Mouse (Mus musculus): ENCODE data around the gene Zic2. TPM values are rescaled to one million over a fixed set of nuclear protein-coding genes. Genes with fewer than 3 reads are reported as not detected.

Zic2 gene
- polyA plus RNA-seq (2012; rRNA removed): 20.4 and 34.3 TPM in 2 replicates

DNA sequence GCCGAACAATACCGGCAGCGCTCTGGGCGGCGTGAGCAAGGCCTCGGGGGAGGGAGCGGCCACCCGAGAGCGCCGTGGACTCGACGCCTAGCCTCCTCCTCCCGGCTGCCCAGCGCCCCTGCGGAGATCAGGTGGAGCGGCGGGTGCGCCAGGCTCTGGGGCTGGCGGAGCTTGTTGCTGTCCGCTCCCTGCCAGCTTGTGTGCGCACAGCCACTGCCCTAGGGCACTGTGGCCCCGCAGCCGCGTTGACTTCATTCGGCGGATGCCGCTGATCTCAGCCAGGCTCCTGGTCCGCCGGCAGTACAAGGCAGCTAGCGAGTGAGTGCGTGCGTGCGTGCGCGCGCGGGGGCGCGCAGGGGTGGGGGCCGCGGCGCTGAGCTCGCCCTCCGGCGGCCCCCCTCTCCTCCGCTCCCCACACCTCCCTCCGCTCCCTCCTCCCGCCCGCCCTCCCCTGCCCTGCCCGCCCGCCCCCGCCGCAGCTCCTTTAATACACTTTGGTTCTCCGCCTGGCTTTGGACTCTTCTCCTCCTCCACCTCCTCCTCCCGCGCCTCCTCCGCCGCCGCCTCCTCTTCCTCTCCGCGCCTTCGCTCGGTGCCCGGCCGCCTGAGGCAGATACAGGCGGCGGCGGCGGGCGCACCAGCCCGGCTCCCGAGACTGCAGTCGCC lies at the start of gene Zic2:
Gene Zic2, plus strand, starts transcription at position 545 of the 666 bp plus-strand sequence.

DNA sequence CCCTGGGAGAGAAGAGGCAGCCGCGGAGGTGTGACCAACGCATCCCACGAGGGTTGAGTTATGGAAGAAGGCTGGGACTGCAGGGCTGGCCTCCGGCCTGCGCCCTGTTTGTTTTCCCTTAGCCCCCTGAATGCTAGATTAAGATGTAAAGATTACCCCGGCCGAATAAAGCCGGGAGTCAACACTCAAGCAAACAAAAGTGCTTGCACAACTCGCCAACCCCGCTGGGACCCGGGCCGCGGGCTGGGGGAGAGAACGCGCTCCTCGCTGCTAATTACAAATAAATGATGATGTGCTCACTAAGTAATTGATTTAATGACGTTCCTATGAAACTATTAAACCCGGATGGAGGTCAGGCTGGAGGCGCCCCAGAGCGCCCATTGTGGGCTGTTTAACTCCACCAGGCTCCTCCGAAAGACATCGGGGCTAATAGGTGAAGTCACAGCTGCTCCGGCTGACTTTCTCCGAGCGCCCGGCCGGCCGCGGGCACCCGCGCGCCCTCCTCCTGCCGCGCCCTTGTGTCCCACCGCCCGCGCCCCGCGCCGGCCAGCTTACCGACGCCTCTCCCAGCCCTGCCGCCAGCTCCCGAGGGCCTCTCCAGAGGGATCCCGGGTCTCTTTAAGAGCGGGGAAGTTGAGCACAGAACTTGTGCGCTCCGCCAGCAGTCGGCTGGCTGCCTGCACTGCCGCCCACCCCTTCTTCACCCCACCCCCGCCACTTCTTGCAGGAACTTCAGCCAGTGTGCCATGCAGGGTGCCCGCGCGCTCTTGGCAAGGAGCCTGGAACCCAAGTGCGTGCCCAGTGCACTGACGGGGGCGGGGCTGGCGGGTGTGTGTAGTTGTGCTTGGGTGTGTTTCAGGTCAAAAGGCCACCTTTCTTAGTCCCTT lies 24.5 kb upstream of the Zic2 start, which contains the start of gene Gm5089:
Gene Gm5089, minus strand, starts transcription at position 620 of the 887 bp plus-strand sequence.

DNA sequence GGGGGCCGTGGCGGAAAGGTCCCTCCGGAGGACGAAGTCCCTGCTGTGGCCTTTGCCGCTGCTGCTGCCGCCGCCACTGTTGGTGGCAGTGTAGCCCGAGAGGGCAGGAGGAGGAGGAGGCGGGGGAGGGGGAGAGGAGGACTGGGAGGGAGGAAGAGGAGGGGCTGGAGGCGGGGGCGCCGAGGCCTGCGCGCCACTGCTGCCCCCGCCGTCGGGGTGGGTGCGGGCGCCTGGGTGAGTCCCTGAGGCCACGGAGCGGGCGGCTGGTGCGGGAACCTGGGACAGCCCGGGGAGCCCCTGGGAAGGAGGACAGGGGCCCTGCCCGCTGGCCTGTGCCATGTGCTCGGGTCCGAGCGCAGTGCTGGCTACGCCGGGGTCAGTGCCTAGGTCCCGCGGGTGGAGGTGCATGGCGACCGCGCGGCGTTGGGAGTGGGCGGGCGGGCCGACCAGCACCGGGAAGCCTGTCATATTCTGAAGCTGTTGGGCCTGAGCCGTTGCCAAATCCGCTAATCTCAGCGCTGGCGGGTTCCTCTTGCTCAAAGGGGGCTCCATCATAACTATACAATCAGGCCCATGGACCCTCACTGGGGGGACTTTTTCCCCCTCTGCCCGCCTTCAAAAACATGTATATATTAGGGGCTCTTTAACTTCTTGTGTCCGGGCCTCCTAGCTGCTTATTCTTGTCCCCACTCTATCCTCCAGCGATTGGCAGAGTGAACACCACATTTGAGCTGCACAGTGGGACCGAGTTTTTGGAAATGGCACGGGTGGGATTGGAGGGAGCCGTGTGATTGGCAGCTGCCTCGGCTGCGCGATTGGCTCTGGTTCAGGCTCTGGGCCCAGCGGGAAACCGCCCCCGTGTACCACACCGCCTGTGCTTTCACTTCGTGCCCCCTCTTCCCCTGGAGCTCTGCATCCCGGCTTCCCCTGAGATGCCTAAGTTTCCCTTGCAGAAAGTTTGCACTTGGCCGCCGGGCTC lies 10.2 kb upstream of the Zic2 start, which contains the start of gene Zic5:
Gene Zic5, minus strand, starts transcription at position 915 of the 979 bp plus-strand sequence.

DNA sequence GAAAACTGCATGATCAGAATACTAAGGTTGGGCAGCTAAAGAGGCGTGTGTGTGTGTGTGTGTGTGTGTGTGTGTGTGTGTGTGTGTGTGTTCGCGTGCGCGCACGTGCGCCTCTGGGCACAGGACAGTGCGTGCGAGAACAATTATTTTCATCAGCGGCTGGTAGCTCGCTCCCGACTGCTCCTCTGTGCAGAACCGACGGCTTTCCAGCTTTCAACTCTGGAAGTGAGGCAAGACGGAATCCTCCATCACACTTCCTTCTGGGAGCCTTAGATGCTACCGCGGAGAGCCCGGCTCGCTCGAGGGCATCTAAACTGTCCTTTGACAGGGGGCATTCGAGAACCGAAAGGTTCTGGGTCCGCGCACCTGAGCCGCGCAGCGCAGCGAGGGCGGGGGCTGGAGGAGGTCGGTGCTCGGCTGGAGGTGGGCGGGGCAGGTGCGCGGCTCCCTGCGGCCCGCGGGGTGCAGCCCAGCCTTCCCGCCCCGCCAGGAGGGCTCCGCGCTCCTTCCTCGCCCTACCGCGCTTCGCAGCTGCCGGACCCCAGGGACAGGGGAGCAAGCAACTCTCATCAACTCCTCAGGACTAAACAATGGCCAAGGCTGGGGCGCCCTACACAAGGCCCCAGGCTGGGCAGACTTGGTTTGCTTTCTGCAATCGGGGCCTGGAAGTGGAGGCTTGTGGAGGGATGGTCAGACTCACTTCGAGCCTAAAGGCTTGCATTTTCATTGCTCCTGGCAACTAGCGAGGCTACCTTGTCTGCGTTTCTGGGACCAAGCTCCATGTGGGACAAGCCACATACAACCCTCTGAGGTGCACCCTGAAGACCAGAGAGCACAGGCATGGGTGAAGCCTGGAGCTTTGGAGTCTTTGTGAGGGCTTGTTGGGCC lies 15.4 kb downstream of the Zic2 start, which contains the start of gene Gm10837:
Gene Gm10837, plus strand, starts transcription at position 146 of the 888 bp plus-strand sequence.

Other genes with a start within 250 kb of the Zic2 start
- 0.05 and 0.16 TPM in 2 replicates for gene Gm5089, start 24.3 kb upstream of the Zic2 start, polyA plus RNA-seq (2012; rRNA removed)
- 5.2 and 9.2 TPM in 2 replicates for gene Zic5, start 9.8 kb upstream of the Zic2 start, polyA plus RNA-seq (2012; rRNA removed)
- 0.13 and 0.21 TPM in 2 replicates for gene Gm10837, start 15.2 kb downstream of the Zic2 start, polyA plus RNA-seq (2012; rRNA removed)
- 30.6 and 38.2 TPM in 2 replicates for gene Pcca, start 58.9 kb downstream of the Zic2 start, polyA plus RNA-seq (2012; rRNA removed)

All from central nervous system, embryonic 18 days (tissue).